Mouse (Mus musculus) cortical plate, adult 2 months (tissue): ENCODE data around the gene Nars2.

Source experiments
- CTCF ChIP-seq: fragments of 200-500 bp; IDR thresholded peaks from 2 replicates; pipeline ENCODE4 v1.5.1; 2011; ENCODE audit warnings: mild to moderate bottlenecking, control low read depth, low read length; ENCODE audit not compliant: insufficient read depth; ENCODE audit errors: extremely low read depth
- POLR2A ChIP-seq: fragments of 200-500 bp; IDR thresholded peaks from 2 replicates; pipeline ENCODE4 v1.6.1; 2011; ENCODE audit warnings: mild to moderate bottlenecking, low read length, control low read depth; ENCODE audit not compliant: insufficient read depth; ENCODE audit errors: extremely low read depth

DNA sequence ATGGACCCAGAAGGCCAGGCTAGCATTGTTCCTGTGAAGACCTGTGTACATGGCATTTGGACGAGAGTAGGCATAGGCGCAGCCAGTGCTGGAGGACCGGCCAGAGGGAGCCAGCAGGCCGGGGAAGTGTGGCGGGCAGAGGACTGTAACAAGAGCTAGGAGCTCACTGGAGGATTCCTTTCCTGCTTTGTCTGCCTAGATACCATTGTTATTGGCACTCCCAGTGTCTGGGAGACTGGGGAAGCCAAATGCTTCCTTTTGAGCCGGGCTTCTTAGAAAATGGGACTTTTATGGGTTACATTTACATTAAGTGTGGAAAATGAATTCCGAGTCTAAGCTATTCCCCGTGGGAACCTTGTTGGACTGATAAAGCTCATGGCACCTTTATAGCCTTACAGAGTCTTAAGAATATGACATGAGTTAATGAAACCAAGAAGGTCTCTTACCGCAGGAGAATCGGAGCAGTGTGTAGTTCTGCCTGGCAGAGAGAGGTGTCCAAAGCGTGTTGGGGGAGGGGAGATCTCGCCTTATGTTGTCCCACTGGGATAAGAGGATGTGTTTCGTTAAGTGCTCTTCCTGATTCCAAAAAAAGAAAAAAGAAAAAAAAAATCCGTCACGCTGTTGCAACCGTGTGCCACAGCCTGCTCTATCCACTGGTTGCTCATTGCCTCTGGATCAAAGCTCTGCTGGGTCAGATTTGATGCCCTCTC is 43.2 kb upstream of the Nars2 start:
- TF ChIP-seq POLR2A: no peak
- no peak for TF ChIP-seq CTCF
